Comparison of ENCODE assay signal across 22 mouse cellular contexts in the genomic region with DNA sequence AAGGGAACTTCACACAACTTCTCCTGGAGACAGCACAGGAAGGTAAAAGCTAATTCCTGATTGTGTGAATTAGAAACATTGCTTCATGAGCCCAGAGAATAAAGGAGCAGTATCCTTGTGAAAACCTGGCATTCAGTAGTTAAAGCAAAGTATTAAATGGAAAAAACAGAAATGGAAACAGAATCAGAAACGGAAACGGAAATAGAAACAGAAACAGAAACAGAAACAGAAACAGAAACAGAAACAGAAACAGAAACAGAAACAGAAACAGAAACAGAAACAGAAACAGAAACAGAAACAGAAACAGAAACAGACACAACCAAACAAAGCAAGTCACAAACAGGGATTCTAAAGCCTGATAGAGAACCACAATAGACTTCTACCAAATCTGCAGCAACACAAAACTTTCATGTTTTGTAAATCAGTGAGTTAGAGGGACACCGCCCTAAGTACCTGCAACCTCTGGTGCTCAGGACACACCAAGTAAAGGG. TPM values are rescaled to one million over a fixed set of nuclear protein-coding genes. Genes with fewer than 3 reads are reported as not detected.
"Had no signal": no experiment of that assay in that cellular context is flagged by ENCODE, and none has a peak within 500 bp of the region (broad histone marks: within the 10 kb centered on the region; RNA-seq: fewer than 3 reads in every experiment).

No protein-coding gene starts in this region.

- H3K36me3 ChIP-seq: limb, embryonic 13.5 days; liver, embryonic 12.5 days; liver, embryonic 15.5 days; lung, embryonic 15.5 days; midbrain, embryonic 12.5 days; midbrain, embryonic 15.5 days; neural tube, embryonic 13.5 days had no signal

- H3K4me1 ChIP-seq: limb, embryonic 13.5 days; liver, embryonic 12.5 days; liver, embryonic 15.5 days; lung, embryonic 15.5 days; midbrain, embryonic 12.5 days; midbrain, embryonic 15.5 days; neural tube, embryonic 13.5 days had no signal

- H3K27ac ChIP-seq: limb, embryonic 13.5 days; liver, embryonic 12.5 days; liver, embryonic 15.5 days; lung, embryonic 15.5 days; midbrain, embryonic 12.5 days; midbrain, embryonic 15.5 days; neural tube, embryonic 13.5 days; stomach, postnatal 0 days had no signal

- ATAC-seq: liver, embryonic 12.5 days; midbrain, embryonic 15.5 days had no signal

- DNase-seq: kidney, adult 11 months; kidney, adult 9 months; kidney, postnatal 14 days; kidney, postnatal 4 days; left cerebral cortex, postnatal 4 days; liver; lung, adult 18-20 months; lung, postnatal 10 days; lung, postnatal 36 days; thymus, adult 2 months; thymus, postnatal 14 days; thymus, postnatal 4 days had no signal

- H3K9me3 ChIP-seq: liver, embryonic 12.5 days; liver, embryonic 15.5 days; lung, embryonic 15.5 days; midbrain, embryonic 12.5 days; midbrain, embryonic 15.5 days; neural tube, embryonic 13.5 days had no signal

- H3K4me3 ChIP-seq: limb, embryonic 13.5 days; liver, embryonic 12.5 days; liver, embryonic 15.5 days; lung, embryonic 15.5 days; midbrain, embryonic 12.5 days; midbrain, embryonic 15.5 days; neural tube, embryonic 13.5 days had no signal

- H3K27me3 ChIP-seq: limb, embryonic 13.5 days; liver, embryonic 12.5 days; liver, embryonic 15.5 days; lung, embryonic 15.5 days; midbrain, embryonic 12.5 days; midbrain, embryonic 15.5 days; neural tube, embryonic 13.5 days had no signal

RNA-seq across cellular contexts. Expression of gene Trim30c, which starts 3.9 kb away (rescaled TPM):
- polyA plus RNA-seq: limb, embryonic 13.5 days; small intestine, adult 2 months; stomach, embryonic 14.5 days; thymus, adult 2 months had no signal

RNA-seq across cellular contexts. Expression of gene Trim30b, which starts 34.8 kb away (rescaled TPM):
- polyA plus RNA-seq: limb, embryonic 13.5 days; midbrain, embryonic 12.5 days; neural tube, embryonic 13.5 days had no signal
